Mouse (Mus musculus): ENCODE measurements around the gene Ces1f. TPM values are rescaled to one million over a fixed set of nuclear protein-coding genes. Genes with fewer than 3 reads are reported as not detected.

Ces1f gene
- polyA plus RNA-seq, 1 experiment from 2014 or later: 0.15 TPM

Other genes with a start within 250 kb of the Ces1f start
- not detected in 2 replicates for gene Ces1a, start 231.6 kb downstream of the Ces1f start, polyA plus RNA-seq (2016; fragmentation: Nextera tagmentation; extraction: Ambion mirVana)
- gene Ces1b, start 199.7 kb downstream of the Ces1f start, polyA plus RNA-seq (2016; fragmentation: Nextera tagmentation; extraction: Ambion mirVana): not detected in 2 replicates
- 0.13 and 0.21 TPM in 2 replicates for gene Ces1c, start 148.5 kb downstream of the Ces1f start, polyA plus RNA-seq (2016; fragmentation: Nextera tagmentation; extraction: Ambion mirVana)
- gene Ces1d, start 81.9 kb downstream of the Ces1f start, polyA plus RNA-seq (2016; fragmentation: Nextera tagmentation; extraction: Ambion mirVana): 1.5 and 1.8 TPM in 2 replicates
- gene Ces1e, start 50.1 kb downstream of the Ces1f start, polyA plus RNA-seq (2016; fragmentation: Nextera tagmentation; extraction: Ambion mirVana): 0.11 TPM in 1 of 2 replicates, not detected in the other
- gene Ces1g, start 57.6 kb upstream of the Ces1f start, polyA plus RNA-seq (2016; fragmentation: Nextera tagmentation; extraction: Ambion mirVana): 0.19 and 0.23 TPM in 2 replicates
- gene Ces1h, start 100.0 kb upstream of the Ces1f start, polyA plus RNA-seq (2016; fragmentation: Nextera tagmentation; extraction: Ambion mirVana): not detected in 2 replicates